Mouse (Mus musculus): ENCODE measurements at regions not wholly inside any gene's neighbourhood (a gene's known extent, or its start where the extent isn't known, plus 50 kb on each side); places are given as distances from the start of the nearest gene placed in this dataset.

DNA sequence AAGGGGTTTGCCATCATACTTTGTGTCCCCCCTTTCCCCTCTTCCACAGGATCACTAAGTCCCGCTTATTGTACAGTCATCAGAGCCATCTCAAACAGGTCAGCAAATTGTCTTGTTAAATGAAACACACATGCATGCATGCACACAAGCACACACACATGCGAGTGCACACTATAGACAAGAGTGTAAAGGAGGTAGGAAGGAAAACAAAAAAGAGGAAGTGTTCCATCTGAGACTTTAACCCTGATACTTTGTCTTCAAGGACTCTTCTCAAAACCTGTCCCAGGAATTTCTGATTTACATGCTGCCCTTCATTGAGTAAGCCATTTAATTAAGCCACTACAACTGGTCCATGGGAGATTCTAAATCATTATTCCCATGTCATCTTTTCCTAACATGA, 75.0 kb upstream of the Nrp1 start:
- DNase-seq (ENCODE audit: extremely low spot score, low spot score), result no peak

DNA sequence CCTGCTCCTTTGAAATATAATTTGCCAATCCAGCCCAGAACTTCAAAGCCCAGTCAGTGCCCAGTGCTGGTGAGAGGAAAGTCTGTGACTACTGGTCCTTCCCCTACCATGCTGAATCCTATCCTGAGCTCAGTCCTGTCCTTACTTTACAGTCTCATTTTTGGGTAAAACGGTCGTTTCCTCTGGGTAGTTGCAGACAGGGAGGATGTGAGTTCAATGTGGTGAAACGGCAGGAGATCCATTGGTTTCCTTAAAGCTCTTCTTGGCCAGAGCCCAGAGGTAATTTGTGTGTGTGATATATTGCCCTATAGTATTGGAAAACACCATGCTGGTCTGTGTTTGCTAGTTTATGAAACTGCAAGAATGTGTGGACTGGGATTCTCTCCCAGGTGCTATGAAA, 73.6 kb upstream of the Nrp1 start:
- no peak for DNase-seq (ENCODE audit: extremely low spot score, low spot score)

DNA sequence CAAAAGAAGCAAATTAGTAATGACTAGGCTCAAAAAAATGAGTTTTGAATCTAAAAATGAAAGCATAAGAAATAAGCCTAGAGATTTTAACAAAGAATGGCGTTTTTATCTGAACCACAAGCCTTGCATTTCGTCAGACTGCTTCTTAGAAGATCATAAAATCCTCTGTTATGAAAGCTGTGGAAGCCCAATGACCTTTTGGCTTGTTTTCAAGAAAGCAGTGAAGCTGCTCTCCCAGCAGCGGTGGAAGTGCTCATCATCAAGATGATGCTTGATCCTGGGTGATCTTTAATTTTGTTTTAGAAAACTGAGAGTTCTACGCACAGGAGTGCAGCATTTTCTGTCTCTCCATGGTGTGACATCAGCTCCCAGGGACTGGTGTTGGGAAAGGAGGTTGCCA, 68.3 kb upstream of the Nrp1 start:
- DNase-seq (ENCODE audit: extremely low spot score, low spot score), result no peak

DNA sequence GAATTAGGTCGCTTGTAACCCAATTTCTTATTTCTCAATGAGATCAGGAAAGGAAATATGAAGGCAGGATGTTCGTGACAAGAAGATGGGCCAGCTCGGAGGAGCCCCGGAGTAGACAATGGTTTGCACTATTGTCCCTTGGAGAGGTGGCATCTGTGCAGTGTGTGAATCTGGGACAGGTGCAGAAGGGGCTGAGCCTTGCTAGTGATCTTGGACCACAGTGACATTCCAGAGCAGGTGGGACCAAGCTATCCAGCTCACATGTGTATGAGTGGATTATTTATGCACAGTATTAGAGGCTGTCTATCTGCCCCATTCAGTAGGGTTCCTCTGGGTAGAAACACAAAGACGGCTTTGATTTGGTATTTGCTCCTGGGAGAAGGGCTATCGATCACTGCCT, 66.0 kb upstream of the Nrp1 start:
- DNase-seq (ENCODE audit: extremely low spot score, low spot score), result no peak

DNA sequence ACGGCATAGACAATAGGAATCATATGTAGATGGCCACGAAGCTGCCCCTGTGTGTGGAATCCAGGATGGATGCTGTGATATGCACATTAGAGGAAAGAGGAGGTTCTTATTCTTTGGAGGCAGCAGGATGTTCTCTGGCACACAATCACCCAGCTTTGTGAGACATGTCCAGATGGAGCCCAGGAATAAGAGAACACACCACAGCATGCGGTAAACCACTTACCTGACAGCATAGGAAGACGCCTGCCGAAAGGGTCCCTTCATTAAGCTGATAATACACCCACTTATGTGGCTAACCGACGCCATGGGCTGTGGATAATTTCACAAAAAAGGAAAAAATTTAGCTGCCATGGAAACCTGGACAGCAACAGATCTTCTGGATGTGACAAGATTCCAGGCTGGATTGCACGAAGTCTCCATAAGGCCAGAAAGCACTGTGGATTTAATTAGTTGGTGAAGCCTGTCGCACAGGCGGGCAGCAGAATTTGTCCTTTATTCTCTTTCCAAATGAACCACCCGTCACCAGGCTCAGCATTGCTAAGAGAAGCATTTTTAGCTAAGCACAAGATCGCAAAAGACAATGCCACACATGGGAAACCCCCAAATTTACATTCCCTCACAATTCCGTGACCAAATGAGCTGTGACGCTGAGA, 61.5 kb upstream of the Nrp1 start:
- DNase-seq (ENCODE audit: extremely low spot score, low spot score), result no peak

DNA sequence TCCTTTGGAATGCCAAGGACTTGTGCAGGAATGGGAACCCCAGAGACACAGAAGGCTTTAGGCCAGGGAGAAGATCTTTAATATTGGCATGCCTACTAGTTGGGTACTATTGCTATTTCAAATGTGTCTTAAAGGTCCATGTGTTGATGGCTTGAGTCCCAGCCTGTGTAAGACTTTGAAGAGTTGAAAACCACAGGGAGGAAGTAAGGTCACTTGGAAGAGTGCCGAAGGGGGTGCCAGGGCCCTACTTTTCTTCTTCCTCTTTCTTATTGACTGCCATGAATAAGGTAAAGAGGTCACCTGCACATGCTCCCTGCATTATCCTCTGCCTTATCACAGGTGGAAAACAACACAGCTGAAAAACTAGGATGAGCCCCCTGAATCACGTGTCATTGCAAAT, 56.1 kb upstream of the Nrp1 start:
- no peak for DNase-seq (ENCODE audit: extremely low spot score, low spot score)

Data from neural tube, embryonic 10.5 days (tissue).